Mouse (Mus musculus) embryo, embryonic 9.5 days (tissue): ENCODE results near the gene Rab25.

Source experiments
- DNase-seq: peaks from one replicate; pipeline ENCODE4 v3.0.0-alpha.2; 2017; ENCODE audit errors: extremely low spot score

Rab25 gene

DNA sequence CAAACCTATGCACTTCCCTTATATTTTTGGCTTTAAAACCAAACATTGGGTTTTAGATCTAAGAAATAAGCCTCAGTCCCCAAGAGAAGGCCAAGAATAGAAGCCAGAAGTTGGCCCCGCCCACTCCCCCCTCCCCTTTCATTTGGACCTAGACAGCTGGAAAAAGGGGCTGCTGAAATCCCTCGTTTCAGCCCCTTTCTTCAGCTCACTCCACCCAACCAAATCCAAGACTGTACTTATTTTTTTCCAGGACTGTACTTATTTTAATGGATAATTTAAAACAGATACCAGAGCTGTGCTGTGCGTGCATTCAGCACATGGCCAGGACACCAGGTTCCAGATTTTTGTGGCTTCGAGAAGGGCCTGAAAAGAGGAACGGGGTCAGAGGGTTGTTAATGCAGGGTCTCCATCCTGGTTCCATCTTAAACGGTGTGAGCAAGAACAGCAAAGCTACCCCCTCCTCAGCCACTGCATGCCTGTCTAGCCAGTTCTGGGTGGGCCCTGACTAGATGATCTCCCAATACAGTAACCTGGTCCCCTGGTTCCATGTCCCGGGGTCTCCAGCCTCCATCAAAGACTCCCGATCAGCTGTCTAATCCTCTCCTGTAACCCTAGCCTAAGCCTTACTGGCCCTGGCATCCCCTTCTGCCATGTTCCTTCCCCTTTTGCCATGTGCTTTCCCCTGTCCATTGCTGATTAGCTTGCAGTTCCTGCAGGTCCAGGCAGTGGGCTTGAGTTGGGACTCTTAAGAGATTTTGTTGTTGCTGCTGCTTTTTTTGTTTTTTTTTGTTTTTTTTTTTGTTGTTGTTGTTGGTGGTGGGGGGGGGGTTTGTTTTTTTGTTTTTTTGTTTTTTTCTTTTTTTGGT lies 44.0 kb downstream of the Rab25 start:
- DNase-seq = no peak

DNA sequence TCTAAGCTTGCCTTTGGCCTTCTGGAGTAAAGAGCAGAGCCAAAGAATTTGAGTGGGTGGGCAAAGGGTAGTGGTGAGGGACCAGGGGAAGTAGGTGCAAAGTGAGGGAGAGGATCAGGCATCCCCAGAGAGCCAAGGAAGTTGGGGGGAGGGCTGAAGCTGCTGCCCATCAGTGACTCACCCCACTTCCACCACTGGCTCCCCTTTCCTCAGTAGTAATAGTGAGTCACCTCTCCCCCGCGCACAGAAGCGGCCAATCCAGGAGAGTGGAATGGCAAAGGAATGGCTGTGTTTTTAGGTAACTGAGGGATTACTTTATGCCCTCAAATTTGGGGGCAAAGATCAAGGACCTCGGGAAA lies 44.6 kb downstream of the Rab25 start:
- DNase-seq = no peak

DNA sequence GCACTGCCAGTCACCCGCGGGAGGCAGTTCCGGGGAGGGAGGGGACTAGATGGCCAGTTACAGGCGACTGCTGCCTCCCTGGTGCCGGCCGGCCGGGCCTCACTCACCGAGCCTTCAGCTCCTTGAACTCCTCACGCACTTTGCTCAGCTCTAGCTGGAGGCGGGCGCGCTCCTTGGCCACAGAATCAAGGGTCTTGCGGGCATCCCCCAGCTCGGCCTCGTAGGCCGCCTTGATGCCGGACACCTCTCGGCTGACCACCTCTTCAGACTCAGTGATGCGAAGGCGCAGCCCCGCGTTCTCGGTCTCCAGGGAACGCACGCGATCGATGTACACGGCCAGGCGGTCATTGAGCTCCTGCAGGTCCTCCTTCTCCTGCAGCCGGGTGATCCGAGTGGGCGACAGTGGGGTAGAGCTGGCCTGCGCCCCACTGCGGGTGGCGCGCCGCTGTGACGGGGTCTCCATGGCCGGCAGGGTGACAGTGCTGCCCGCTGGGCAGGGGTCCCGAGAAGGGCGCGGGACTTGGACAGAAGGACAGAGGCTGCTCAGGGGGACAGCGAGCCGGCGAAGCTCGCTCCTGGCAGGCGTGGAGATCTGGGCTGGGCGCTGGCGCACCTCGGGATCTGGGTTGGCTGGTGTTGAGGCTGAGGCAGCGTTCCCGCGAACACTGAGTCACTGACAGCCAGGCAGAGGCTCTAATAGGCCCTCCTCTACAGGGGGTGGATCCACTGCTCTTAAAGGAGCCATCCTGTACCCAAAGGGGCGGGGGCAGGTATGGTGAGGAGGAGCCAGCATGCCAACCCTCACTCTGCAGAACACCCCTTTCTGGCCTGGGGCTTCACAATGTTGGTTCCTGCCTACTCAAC lies 45.2 kb downstream of the Rab25 start:
- peak; percentile 51 for DNase-seq

GRCm38 (mm10) chr3:88502031-88502571 lies 46.0 kb downstream of the Rab25 start:
- no peak for DNase-seq

- DNase-seq = no peak
These were observed 46.6 kb downstream of the Rab25 start for GRCm38 (mm10) chr3:88501366-88502030.

DNA sequence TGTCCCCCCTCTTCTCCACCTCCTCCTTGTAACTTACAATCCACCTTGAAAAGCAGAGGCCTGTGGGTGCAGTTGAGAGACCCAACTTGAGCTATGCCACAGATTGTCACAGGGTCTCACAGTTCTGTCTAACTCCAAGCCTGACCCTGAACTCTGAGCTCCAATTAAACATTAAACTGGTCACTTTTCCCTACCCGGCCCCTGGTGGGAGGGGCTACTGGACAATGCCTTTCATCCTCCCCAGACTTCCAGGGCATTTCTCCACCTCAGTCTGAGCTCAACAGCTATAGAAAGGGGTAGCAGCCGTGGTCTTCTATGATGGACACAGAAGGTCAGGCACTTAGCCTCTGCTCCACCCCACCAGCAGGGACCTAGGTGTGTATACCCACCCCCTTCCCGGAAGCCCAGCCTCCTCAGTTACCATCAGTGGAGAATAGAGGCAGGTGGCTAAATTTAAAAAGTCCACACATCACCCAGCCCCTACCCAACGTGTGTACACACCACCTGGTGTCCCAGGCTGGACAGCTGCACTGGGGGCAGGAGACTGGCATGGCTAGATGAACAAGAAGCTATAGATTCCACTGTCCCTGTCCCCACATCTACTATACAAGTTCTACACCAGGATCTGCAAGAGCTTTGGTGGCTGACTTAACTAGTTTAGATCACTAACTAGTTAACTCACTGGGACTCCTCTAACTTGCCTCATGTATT lies 47.3 kb downstream of the Rab25 start:
- DNase-seq = no peak

DNA sequence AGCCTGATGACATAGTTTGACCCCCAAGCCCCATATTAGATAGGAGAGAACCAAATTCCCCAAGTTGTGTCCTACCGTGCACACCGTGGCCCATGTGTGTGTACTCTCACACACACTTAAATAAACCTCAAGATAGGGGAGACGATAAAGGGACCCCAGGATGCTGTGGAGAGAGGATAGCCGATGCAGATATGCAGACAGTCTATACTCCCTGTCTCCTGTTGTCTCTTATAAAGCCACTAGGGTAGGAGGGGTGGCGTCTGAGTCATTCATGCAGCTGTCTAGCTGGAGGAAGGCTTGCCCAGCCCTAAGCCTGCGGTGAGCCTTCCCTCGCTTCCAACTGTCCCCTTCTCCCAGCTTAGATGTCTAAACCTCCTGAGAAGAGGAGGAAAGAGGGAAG lies 48.0 kb downstream of the Rab25 start:
- DNase-seq = no peak

GRCm38 (mm10) chr3:88499580-88499979 lies 48.5 kb downstream of the Rab25 start:
- DNase-seq = no peak

GRCm38 (mm10) chr3:88495741-88496415 lies 52.2 kb downstream of the Rab25 start:
- no peak for DNase-seq

- DNase-seq = no peak
These were observed 53.1 kb downstream of the Rab25 start for GRCm38 (mm10) chr3:88494836-88495628.

- DNase-seq = no peak
These were observed 54.2 kb downstream of the Rab25 start for GRCm38 (mm10) chr3:88493706-88494582.
